Mouse (Mus musculus): ENCODE results near the gene Tcap. TPM values are rescaled to one million over a fixed set of nuclear protein-coding genes. Genes with fewer than 3 reads are reported as not detected.

Gene Tcap
- total and polyA plus RNA-seq, 2 experiments = 0.10 to 3.5 TPM

DNA sequence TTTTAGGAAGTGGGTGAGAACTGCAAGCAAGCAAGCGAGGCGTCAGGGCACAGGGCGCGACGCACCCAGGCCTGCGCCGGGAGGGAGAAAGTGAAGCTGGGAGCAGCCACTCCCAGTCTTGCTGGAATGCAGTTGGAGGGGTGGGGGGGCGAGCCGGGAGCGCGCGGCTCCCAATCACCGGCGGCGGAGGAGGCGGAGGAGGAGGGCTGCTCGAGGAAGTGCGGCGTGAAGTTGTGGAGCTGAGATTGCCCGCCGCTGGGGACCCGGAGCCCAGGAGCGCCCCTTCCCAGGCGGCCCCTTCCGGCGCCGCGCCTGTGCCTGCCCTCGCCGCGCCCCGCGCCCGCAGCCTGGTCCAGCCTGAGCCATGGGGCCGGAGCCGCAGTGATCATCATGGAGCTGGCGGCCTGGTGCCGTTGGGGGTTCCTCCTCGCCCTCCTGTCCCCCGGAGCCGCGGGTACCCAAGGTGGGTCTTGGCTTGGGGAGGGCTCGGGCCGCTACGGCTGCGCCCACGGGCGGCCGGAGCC is 28.7 kb downstream of the Tcap start, which contains the start of gene Erbb2:
TSS of gene Erbb2 (plus strand) at position 198 of the 524 bp plus-strand sequence.
- Histone ChIP-seq H3K9ac (ENCODE audit: low read depth, low read length) (peak within 1 kb of the TSS; percentile 91), H3K27ac (replicated peaks; ENCODE audit: insufficient read depth, low read depth, low read length) (peak within 1 kb of the TSS; percentile 57), H3K79me2 (ENCODE audit: control insufficient read depth, insufficient read depth, low read length) (peaks cover 3% of the 10 kb centered on the region; the same call in 1 of the 2 replicates), H3K27me3 (ENCODE audit: control insufficient read depth, insufficient read depth, low read length) (peaks cover 13% of the 10 kb centered on the region), H3K36me3 (ENCODE audit: control insufficient read depth, insufficient read depth, low read length) (no peaks in the 10 kb centered on the region), H3K4me1 (ENCODE audit: control insufficient read depth, insufficient read depth, low read length) (0 out of 2 replicates have a peak, but pooled peaks cover 2% of the 10 kb centered on the region), H3K4me3 (ENCODE audit: insufficient read depth, low read depth, low read length) (peak within 1 kb of the TSS; percentile 90)
- WGBS = 2% methylated on average over 49 of the region's 49 CpGs
- no peak for DNase-seq (ENCODE audit: extremely low read depth, low read depth, low spot score)
- 0 out of 2 replicates have a peak, but pooled peaks have one; percentile 38 for TF ChIP-seq POLR2A (IDR thresholded peaks at IDR 0.05; ENCODE audit: extremely low read depth, insufficient read depth, low read length)
- no peak for TF ChIP-seq CTCF (IDR thresholded peaks at IDR 0.05; ENCODE audit: low read depth, low read length)

DNA sequence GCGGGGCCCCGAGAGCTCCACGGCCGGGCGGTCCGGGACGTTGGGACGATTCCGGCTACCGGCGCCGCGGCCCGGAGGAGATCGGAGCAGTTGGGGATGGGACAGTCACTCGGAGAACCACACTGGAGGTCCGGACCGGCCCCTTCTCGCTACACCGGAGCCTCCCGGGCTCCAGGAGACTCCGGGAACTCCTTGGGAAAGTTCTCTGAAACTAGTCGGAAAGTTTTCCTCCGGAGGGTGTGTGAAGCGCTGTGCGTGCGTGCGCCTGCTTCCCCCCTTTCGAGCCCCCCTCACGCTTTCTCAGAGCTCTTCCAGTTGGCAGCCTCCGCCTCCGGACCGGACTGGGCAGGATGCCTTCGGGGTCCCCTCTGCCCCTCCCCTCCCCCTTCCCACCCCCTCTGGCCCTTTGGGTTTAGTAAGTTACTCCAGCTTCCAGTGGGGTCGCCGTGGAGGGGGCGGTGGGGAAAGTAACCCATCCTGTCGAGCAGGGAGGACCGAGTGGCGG is 29.2 kb downstream of the Tcap start:
- no peaks in the 10 kb centered on the region for H3K36me3 ChIP-seq (ENCODE audit: control insufficient read depth, insufficient read depth, low read length)
- H3K79me2 ChIP-seq (ENCODE audit: control insufficient read depth, insufficient read depth, low read length) = peaks cover 3% of the 10 kb centered on the region; the same call in 1 of the 2 replicates
- H3K27me3 ChIP-seq (ENCODE audit: control insufficient read depth, insufficient read depth, low read length) = peaks cover 13% of the 10 kb centered on the region
- H3K27ac ChIP-seq (replicated peaks; ENCODE audit: insufficient read depth, low read depth, low read length) = peak overlapping the region; percentile 57
- DNase-seq (ENCODE audit: extremely low read depth, low read depth, low spot score) = no peak
- H3K4me3 ChIP-seq (ENCODE audit: insufficient read depth, low read depth, low read length) = peak overlapping the region; percentile 90
- 2% methylated on average over 40 of the region's 40 CpGs for WGBS
- 0 out of 2 replicates have a peak, but pooled peaks cover 2% of the 10 kb centered on the region for H3K4me1 ChIP-seq (ENCODE audit: control insufficient read depth, insufficient read depth, low read length)
- H3K9ac ChIP-seq (ENCODE audit: low read depth, low read length) = peak overlapping the region; percentile 91
- TF ChIP-seq POLR2A (IDR thresholded peaks at IDR 0.05; ENCODE audit: extremely low read depth, insufficient read depth, low read length) (no peak), CTCF (IDR thresholded peaks at IDR 0.05; ENCODE audit: low read depth, low read length) (no peak)

DNA sequence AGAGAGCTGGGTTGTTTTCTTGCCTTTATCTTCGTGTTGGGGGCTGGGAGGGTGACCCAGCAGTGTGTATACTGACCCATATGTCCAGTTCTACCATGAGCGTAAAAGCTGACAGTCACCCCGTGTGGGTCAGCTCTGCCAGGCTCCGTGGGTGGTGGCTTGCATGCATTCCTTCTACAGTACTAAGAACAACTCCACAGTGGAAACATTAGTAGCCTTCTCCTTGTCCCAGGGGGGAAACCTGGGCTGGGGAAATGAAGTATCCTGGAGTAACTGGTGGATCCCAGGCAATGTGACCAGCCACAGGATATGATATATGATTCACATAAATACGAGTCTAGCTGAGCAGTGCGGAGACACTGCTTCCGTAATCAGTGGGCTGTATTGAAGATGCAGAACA is 30.1 kb downstream of the Tcap start:
- H3K4me3 ChIP-seq (ENCODE audit: insufficient read depth, low read depth, low read length) = no peak overlapping the region; the same call in 1 of the 2 replicates
- no peak for DNase-seq (ENCODE audit: extremely low read depth, low read depth, low spot score)
- H3K4me1 ChIP-seq (ENCODE audit: control insufficient read depth, insufficient read depth, low read length) = 0 out of 2 replicates have a peak, but pooled peaks cover 2% of the 10 kb centered on the region
- H3K9ac ChIP-seq (ENCODE audit: low read depth, low read length) = no peak overlapping the region
- WGBS = 51% methylated on average over 7 of the region's 7 CpGs
- H3K27me3 ChIP-seq (ENCODE audit: control insufficient read depth, insufficient read depth, low read length) = peaks cover 13% of the 10 kb centered on the region
- no peak overlapping the region for H3K27ac ChIP-seq (replicated peaks; ENCODE audit: insufficient read depth, low read depth, low read length)
- H3K36me3 ChIP-seq (ENCODE audit: control insufficient read depth, insufficient read depth, low read length) = no peaks in the 10 kb centered on the region
- H3K79me2 ChIP-seq (ENCODE audit: control insufficient read depth, insufficient read depth, low read length) = peaks cover 3% of the 10 kb centered on the region; the same call in 1 of the 2 replicates
- TF ChIP-seq POLR2A (IDR thresholded peaks at IDR 0.05; ENCODE audit: extremely low read depth, insufficient read depth, low read length) (no peak), CTCF (IDR thresholded peaks at IDR 0.05; ENCODE audit: low read depth, low read length) (no peak)

DNA sequence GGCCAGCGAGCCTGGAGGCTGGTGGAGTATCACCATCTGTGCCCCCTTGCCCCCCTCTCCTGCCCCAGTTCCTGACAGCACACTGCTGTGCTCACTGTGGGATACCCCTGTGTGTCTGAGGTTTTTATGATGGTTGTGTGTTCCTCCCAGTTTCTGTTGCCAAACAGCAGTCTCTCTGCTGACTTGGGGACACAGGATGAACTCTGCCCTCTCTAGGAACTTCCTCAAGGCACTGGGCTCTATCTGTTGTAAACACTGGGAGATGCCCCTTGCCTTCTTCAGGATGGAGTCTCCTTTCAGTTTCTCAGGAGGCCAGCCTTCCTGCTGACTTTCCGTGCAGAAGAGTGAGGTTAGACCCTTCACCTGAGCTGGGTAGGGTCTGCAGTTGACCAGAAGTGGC is 30.6 kb downstream of the Tcap start:
- no peak for TF ChIP-seq POLR2A (IDR thresholded peaks at IDR 0.05; ENCODE audit: extremely low read depth, insufficient read depth, low read length)
- no peak for TF ChIP-seq CTCF (IDR thresholded peaks at IDR 0.05; ENCODE audit: low read depth, low read length)
- DNase-seq (ENCODE audit: extremely low read depth, low read depth, low spot score) = no peak
- peaks cover 11% of the 10 kb centered on the region for H3K27me3 ChIP-seq (ENCODE audit: control insufficient read depth, insufficient read depth, low read length)
- 66% methylated on average over 2 of the region's 2 CpGs for WGBS
- 0 out of 2 replicates have a peak, but pooled peaks cover 2% of the 10 kb centered on the region for H3K4me1 ChIP-seq (ENCODE audit: control insufficient read depth, insufficient read depth, low read length)
- H3K9ac ChIP-seq (ENCODE audit: low read depth, low read length) = no peak overlapping the region
- no peak overlapping the region for H3K4me3 ChIP-seq (ENCODE audit: insufficient read depth, low read depth, low read length)
- H3K79me2 ChIP-seq (ENCODE audit: control insufficient read depth, insufficient read depth, low read length) = peaks cover 3% of the 10 kb centered on the region; the same call in 1 of the 2 replicates
- no peaks in the 10 kb centered on the region for H3K36me3 ChIP-seq (ENCODE audit: control insufficient read depth, insufficient read depth, low read length)
- no peak overlapping the region for H3K27ac ChIP-seq (replicated peaks; ENCODE audit: insufficient read depth, low read depth, low read length)

DNA sequence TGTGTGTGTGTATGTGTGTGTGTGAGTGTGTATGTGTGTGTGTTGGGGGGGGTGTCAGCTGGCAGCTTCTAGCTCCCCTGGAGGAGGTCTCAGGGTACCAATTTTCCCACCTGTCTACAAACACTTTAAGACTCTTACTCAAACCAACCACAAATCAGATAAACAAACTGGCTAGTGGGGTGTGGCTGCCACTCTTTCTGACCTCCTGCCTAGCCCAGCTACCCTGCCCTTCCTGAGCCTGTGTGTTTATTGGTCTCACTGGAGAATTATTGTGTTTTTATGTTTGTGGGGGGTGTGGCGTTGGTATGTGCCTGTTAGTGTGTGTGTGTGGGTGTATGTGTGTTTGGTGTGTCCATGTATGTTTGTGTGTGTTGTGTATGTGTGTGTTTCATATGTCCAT is 33.5 kb downstream of the Tcap start:
- H3K36me3 ChIP-seq (ENCODE audit: control insufficient read depth, insufficient read depth, low read length) = no peaks in the 10 kb centered on the region
- H3K9ac ChIP-seq (ENCODE audit: low read depth, low read length) = no peak overlapping the region
- no peak overlapping the region for H3K27ac ChIP-seq (replicated peaks; ENCODE audit: insufficient read depth, low read depth, low read length)
- DNase-seq (ENCODE audit: extremely low read depth, low read depth, low spot score) = no peak
- H3K27me3 ChIP-seq (ENCODE audit: control insufficient read depth, insufficient read depth, low read length) = peaks cover 8% of the 10 kb centered on the region
- no peak overlapping the region for H3K4me3 ChIP-seq (ENCODE audit: insufficient read depth, low read depth, low read length)
- H3K79me2 ChIP-seq (ENCODE audit: control insufficient read depth, insufficient read depth, low read length) = peaks cover 3% of the 10 kb centered on the region; the same call in 1 of the 2 replicates
- 83% methylated on average over 1 of the region's 1 CpGs for WGBS
- no peaks in the 10 kb centered on the region for H3K4me1 ChIP-seq (ENCODE audit: control insufficient read depth, insufficient read depth, low read length)
- TF ChIP-seq CTCF (IDR thresholded peaks at IDR 0.05; ENCODE audit: low read depth, low read length) (no peak), POLR2A (IDR thresholded peaks at IDR 0.05; ENCODE audit: extremely low read depth, insufficient read depth, low read length) (no peak)

DNA sequence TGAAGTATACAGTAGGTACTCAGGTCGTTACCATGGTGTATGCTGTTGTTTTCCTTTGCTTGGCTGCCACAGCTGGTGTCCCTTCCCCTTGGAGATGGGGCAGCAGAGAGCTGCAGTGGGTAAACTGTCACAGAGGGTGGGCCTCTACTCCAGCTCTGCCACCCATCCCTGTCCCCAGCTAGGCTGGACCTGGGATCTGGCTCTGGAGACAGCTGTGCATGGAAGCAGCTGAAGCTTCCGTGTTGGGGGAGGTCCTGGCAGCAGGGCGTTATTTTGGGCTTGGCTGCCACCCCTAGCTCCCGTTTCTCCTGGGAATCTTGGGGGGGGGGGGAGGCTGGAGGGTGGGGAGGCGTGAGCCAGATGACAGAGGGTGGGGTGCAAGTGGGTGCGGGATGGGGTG is 34.7 kb downstream of the Tcap start:
- H3K27me3 ChIP-seq (ENCODE audit: control insufficient read depth, insufficient read depth, low read length) = no peaks in the 10 kb centered on the region
- no peaks in the 10 kb centered on the region for H3K79me2 ChIP-seq (ENCODE audit: control insufficient read depth, insufficient read depth, low read length)
- no peak overlapping the region for H3K9ac ChIP-seq (ENCODE audit: low read depth, low read length)
- no peaks in the 10 kb centered on the region for H3K4me1 ChIP-seq (ENCODE audit: control insufficient read depth, insufficient read depth, low read length)
- H3K4me3 ChIP-seq (ENCODE audit: insufficient read depth, low read depth, low read length) = no peak overlapping the region
- H3K27ac ChIP-seq (replicated peaks; ENCODE audit: insufficient read depth, low read depth, low read length) = no peak overlapping the region
- no peaks in the 10 kb centered on the region for H3K36me3 ChIP-seq (ENCODE audit: control insufficient read depth, insufficient read depth, low read length)
- 76% methylated on average over 5 of the region's 6 CpGs for WGBS
- no peak for DNase-seq (ENCODE audit: extremely low read depth, low read depth, low spot score)
- no peak for TF ChIP-seq CTCF (IDR thresholded peaks at IDR 0.05; ENCODE audit: low read depth, low read length)
- TF ChIP-seq POLR2A (IDR thresholded peaks at IDR 0.05; ENCODE audit: extremely low read depth, insufficient read depth, low read length) = no peak
